Mouse (Mus musculus): Measurements from ENCODE around the gene Vmn1r93. TPM values are rescaled to one million over a fixed set of nuclear protein-coding genes. Genes with fewer than 3 reads are reported as not detected.
"Not testable (repeated sequence)": the region's sequence is repeated elsewhere in the genome, so short reads cannot be mapped to it uniquely, and the experiment has no call there.

Vmn1r93 gene
- not detected in 2 replicates for polyA plus RNA-seq (2015; fragmentation: Nextera tagmentation; extraction: Ambion mirVana)

DNA sequence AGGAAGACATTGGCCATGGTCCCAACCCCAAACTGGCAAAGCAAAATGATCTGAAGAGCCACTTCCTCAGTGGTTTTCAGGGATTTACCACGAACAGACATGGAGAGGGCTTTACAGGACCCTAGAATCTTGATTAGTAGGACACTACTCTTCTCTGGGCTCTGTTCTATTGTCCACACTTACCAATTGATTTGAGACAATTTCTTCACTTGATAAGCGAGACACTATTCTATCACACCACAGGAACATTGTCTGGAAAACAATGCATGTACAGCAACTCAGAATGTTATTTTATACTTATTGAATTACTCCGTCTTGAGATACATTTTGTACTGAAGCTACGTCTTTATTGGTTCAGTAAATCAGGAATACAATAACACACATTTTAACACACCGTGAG, at the start of gene Vmn1r93:
TSS of gene Vmn1r93 (minus strand) at position 101 of the 400 bp plus-strand sequence.
- not testable (repeated sequence) for ATAC-seq (replicated peaks; ENCODE audit: low FRiP score); H3K4me2 ChIP-seq; H3K36me3 ChIP-seq; H3K4me3 ChIP-seq (replicated peaks); H3K27ac ChIP-seq; H3K9ac ChIP-seq; H3K4me1 ChIP-seq; H3K9me3 ChIP-seq (replicated peaks); H3K27me3 ChIP-seq
- WGBS = no CpG with 5 or more reads among the region's 5 CpGs

GRCm38 (mm10) chr7:20168277-20168676, 29.4 kb upstream of the Vmn1r93 start, which contains the start of gene Vmn1r94:
Gene Vmn1r94 (minus strand): TSS chr7:20168377.
- H3K4me2 ChIP-seq; ATAC-seq (replicated peaks; ENCODE audit: low FRiP score); H3K27ac ChIP-seq; H3K27me3 ChIP-seq; H3K36me3 ChIP-seq; H3K4me3 ChIP-seq (replicated peaks); H3K4me1 ChIP-seq; H3K9me3 ChIP-seq (replicated peaks); H3K9ac ChIP-seq: not testable (repeated sequence)
- WGBS = no CpG with 5 or more reads among the region's 3 CpGs

- not testable (repeated sequence) for H3K4me1 ChIP-seq; H3K36me3 ChIP-seq; H3K27me3 ChIP-seq; H3K4me3 ChIP-seq (replicated peaks); H3K9me3 ChIP-seq (replicated peaks); ATAC-seq (replicated peaks; ENCODE audit: low FRiP score); H3K4me2 ChIP-seq; H3K9ac ChIP-seq; H3K27ac ChIP-seq
- no CpG with 5 or more reads among the region's 2 CpGs for WGBS
These were observed 16.4 kb downstream of the Vmn1r93 start, which contains the start of gene Gm16442 for GRCm38 (mm10) chr7:20122479-20122878. Gene Gm16442 (minus strand): TSS chr7:20122579.

GRCm38 (mm10) chr7:20099380-20099779, 39.5 kb downstream of the Vmn1r93 start, which contains the start of gene Vmn1r91:
Gene Vmn1r91 (plus strand): TSS chr7:20099680.
- H3K27ac ChIP-seq = not testable (repeated sequence)

More at GRCm38 (mm10) chr7:20099380-20099779, 39.5 kb downstream of the Vmn1r93 start, which contains the start of gene Vmn1r91:
- not testable (repeated sequence) for H3K9me3 ChIP-seq (replicated peaks); H3K4me3 ChIP-seq (replicated peaks); H3K9ac ChIP-seq; H3K4me1 ChIP-seq; H3K36me3 ChIP-seq; ATAC-seq (replicated peaks; ENCODE audit: low FRiP score); H3K27me3 ChIP-seq; H3K4me2 ChIP-seq
- 84% methylated on average over 5 of the region's 5 CpGs for WGBS

Other genes with a start within 250 kb of the Vmn1r93 start
- gene Pvr, start 217.9 kb downstream of the Vmn1r93 start, polyA plus RNA-seq (2015; fragmentation: Nextera tagmentation; extraction: Ambion mirVana) = 13.7 and 13.9 TPM in 2 replicates
- gene Igsf23, start 188.3 kb downstream of the Vmn1r93 start, polyA plus RNA-seq (2015; fragmentation: Nextera tagmentation; extraction: Ambion mirVana) = 0.18 and 0.45 TPM in 2 replicates
- gene Ceacam20, start 173.7 kb downstream of the Vmn1r93 start, polyA plus RNA-seq (2015; fragmentation: Nextera tagmentation; extraction: Ambion mirVana) = not detected in 2 replicates
- not detected in 2 replicates for gene Nlrp9b, start 147.6 kb downstream of the Vmn1r93 start, polyA plus RNA-seq (2015; fragmentation: Nextera tagmentation; extraction: Ambion mirVana)
- gene Vmn1r91, start 39.4 kb downstream of the Vmn1r93 start, polyA plus RNA-seq (2015; fragmentation: Nextera tagmentation; extraction: Ambion mirVana) = not detected in 2 replicates
- gene Gm16442, start 16.5 kb downstream of the Vmn1r93 start, polyA plus RNA-seq (2015; fragmentation: Nextera tagmentation; extraction: Ambion mirVana) = not detected in 2 replicates
- not detected in 2 replicates for gene Vmn1r94, start 29.3 kb upstream of the Vmn1r93 start, polyA plus RNA-seq (2015; fragmentation: Nextera tagmentation; extraction: Ambion mirVana)
- gene Vmn1r95, start 54.6 kb upstream of the Vmn1r93 start, polyA plus RNA-seq (2015; fragmentation: Nextera tagmentation; extraction: Ambion mirVana) = not detected in 2 replicates
- not detected in 2 replicates for gene Gm6164, start 66.5 kb upstream of the Vmn1r93 start, polyA plus RNA-seq (2015; fragmentation: Nextera tagmentation; extraction: Ambion mirVana)
- not detected in 2 replicates for gene Gm4498, start 94.7 kb upstream of the Vmn1r93 start, polyA plus RNA-seq (2015; fragmentation: Nextera tagmentation; extraction: Ambion mirVana)
- not detected in 2 replicates for gene Gm5890, start 123.7 kb upstream of the Vmn1r93 start, polyA plus RNA-seq (2015; fragmentation: Nextera tagmentation; extraction: Ambion mirVana)
- gene Gm4133, start 195.0 kb upstream of the Vmn1r93 start, polyA plus RNA-seq (2015; fragmentation: Nextera tagmentation; extraction: Ambion mirVana) = not detected in 2 replicates
- not detected in 2 replicates for gene Gm5728, start 236.3 kb upstream of the Vmn1r93 start, polyA plus RNA-seq (2015; fragmentation: Nextera tagmentation; extraction: Ambion mirVana)

All from kidney, embryonic 15.5 days (tissue).